In the genomic region with DNA sequence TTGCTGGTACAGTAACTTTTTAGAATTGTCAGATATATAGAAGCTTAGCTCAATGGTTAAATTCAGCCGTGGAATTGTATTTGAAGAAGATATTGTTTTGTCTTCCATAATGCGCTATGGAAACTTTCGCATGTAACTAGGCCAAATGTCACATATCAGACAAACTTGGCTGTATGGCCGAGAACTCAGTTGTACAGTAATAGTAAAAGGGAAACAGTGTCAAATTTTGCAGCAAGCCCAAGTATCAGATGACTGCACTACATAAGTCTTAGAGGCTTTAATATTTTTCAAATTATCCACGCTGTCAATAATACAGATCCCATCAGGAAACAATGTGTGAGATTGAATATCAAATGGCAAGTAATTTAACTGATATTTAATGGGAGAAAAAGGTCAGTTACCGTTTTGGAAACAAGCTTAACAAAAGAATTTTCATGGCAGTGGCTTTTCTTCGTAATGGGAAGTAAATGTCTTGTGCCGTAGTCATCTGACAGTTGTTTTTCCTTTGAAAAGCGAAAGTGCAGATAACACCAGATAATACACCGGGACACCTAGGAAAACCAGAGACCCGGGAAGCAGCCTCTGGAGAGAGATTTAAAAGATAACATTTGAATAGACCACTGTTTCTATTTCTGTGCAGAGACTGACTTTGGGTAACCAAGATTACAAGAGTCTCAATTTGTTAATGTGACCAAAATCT, we compare ENCODE assay signal across 8 mouse cellular contexts. TPM values are rescaled to one million over a fixed set of nuclear protein-coding genes. Genes with fewer than 3 reads are reported as not detected.
DNase-seq lines count a peak whose midpoint lies in the region; ATAC-seq and TF ChIP-seq lines count a peak whose summit lies in the region.

No protein-coding gene starts in this region.

- intact Hi-C loops in heart, adult 2 months (cut with DNase I): loop anchor here (5.0 kb wide), 1 partner anchor 1023 kb away; a partner anchor contains a TSS
- intact Hi-C loops in left cerebral cortex, postnatal 25 days (cut with DNase I): loop anchor here (2.0 kb wide), 1 partner anchor 84 kb away; a partner anchor contains a TSS

- 3% methylated on average over 11 of the region's 11 CpGs for WGBS in heart, adult 2 months
- WGBS in forebrain, embryonic 13.5 days: 54% methylated on average over 11 of the region's 11 CpGs
- 7% methylated on average over 11 of the region's 11 CpGs for WGBS in liver, embryonic 15.5 days (ENCODE audit: insufficient replicate concordance)

- no peaks in the 10 kb centered on the region for H3K27me3 ChIP-seq in heart, adult 2 months (ENCODE audit: control insufficient read depth, insufficient read depth, low read length)
- H3K27me3 ChIP-seq in forebrain, embryonic 13.5 days: no peaks in the 10 kb centered on the region
- no peaks in the 10 kb centered on the region for H3K27me3 ChIP-seq in liver, embryonic 15.5 days

- ATAC-seq in forebrain, embryonic 13.5 days: no peak
- ATAC-seq in liver, embryonic 15.5 days (ENCODE audit: insufficient read depth): no peak

- DNase-seq in heart, adult 2 months: no peak
- DNase-seq in heart, postnatal 4 days: no peak
- DNase-seq in CD4-positive helper T cell, adult 2 months (ENCODE audit: low read depth, low spot score): peak; percentile 28
- no peak for DNase-seq in adrenal gland, adult 18-20 months (ENCODE audit: low spot score in 2 of 2)
- no peak for DNase-seq in left cerebral cortex, postnatal 25 days (ENCODE audit: low spot score in 2 of 2)
- no peak for DNase-seq in layer of hippocampus, adult 9-10 months (ENCODE audit: low spot score)

- peak overlapping the region; percentile 98 for H3K9ac ChIP-seq in heart, adult 2 months (ENCODE audit: low read depth, low read length)
- peak overlapping the region; percentile 90 for H3K9ac ChIP-seq in forebrain, embryonic 13.5 days
- peak overlapping the region; percentile 96 for H3K9ac ChIP-seq in liver, embryonic 15.5 days

- H3K36me3 ChIP-seq in heart, adult 2 months (ENCODE audit: control insufficient read depth, insufficient read depth, low read length): peaks cover 18% of the 10 kb centered on the region
- H3K36me3 ChIP-seq in forebrain, embryonic 13.5 days (ENCODE audit: poor library complexity, severe bottlenecking): no peaks in the 10 kb centered on the region
- H3K36me3 ChIP-seq in liver, embryonic 15.5 days (replicated peaks): no peaks in the 10 kb centered on the region

- H3K27ac ChIP-seq in heart, adult 2 months: peak overlapping the region; percentile 99
- H3K27ac ChIP-seq in forebrain, embryonic 13.5 days: no peak overlapping the region
- H3K27ac ChIP-seq in liver, embryonic 15.5 days (replicated peaks): peak overlapping the region; percentile 89

- no peak for TF ChIP-seq EP300 in heart, adult 2 months (IDR thresholded peaks at IDR 0.05; ENCODE audit: insufficient read depth, low read depth, low read length)

- TF ChIP-seq CTCF in heart, adult 2 months (IDR thresholded peaks at IDR 0.05): no peak

- H3K4me2 ChIP-seq in forebrain, embryonic 13.5 days: peak overlapping the region; percentile 75
- peak overlapping the region; percentile 72 for H3K4me2 ChIP-seq in liver, embryonic 15.5 days

- H3K79me2 ChIP-seq in heart, adult 2 months (replicated peaks; ENCODE audit: control insufficient read depth, insufficient read depth, low read length): peaks cover 5% of the 10 kb centered on the region

- no peak for TF ChIP-seq POLR2A in heart, adult 2 months (IDR thresholded peaks at IDR 0.05; ENCODE audit: insufficient read depth, low read depth, low read length)

- peaks cover 9% of the 10 kb centered on the region for H3K4me1 ChIP-seq in heart, adult 2 months (ENCODE audit: control insufficient read depth, insufficient read depth, low read length)
- H3K4me1 ChIP-seq in forebrain, embryonic 13.5 days: peaks cover 21% of the 10 kb centered on the region
- H3K4me1 ChIP-seq in liver, embryonic 15.5 days (replicated peaks): peaks cover 30% of the 10 kb centered on the region

- H3K9me3 ChIP-seq in forebrain, embryonic 13.5 days (replicated peaks): no peaks in the 10 kb centered on the region
- H3K9me3 ChIP-seq in liver, embryonic 15.5 days (replicated peaks): no peaks in the 10 kb centered on the region

- peak overlapping the region; percentile 97 for H3K4me3 ChIP-seq in heart, adult 2 months
- peak overlapping the region; percentile 96 for H3K4me3 ChIP-seq in forebrain, embryonic 13.5 days
- H3K4me3 ChIP-seq in liver, embryonic 15.5 days (replicated peaks): peak overlapping the region; percentile 99

RNA-seq across cellular contexts. Expression of a gene that starts 1.1 kb away (rescaled TPM):
- total RNA-seq in heart, adult 2 months (2021): 10 to 100 TPM; 30.4 to 42.9 TPM
- polyA plus RNA-seq in heart, adult 2 months (2012; rRNA removed): 4.8 and 11.4 TPM in 2 replicates
- 10 to 100 TPM; 26.1 to 26.3 TPM for total RNA-seq in heart, postnatal 4 days (2021)
- polyA plus RNA-seq in forebrain, embryonic 13.5 days (2015; fragmentation: Nextera tagmentation; extraction: Ambion mirVana): 10.9 TPM in 2 replicates
- polyA plus RNA-seq in liver, embryonic 15.5 days (2015; fragmentation: Nextera tagmentation; extraction: Ambion mirVana): 4.2 and 4.4 TPM in 2 replicates
- 10 to 100 TPM; 26.8 to 31.1 TPM for total RNA-seq in adrenal gland, adult 18-20 months (2021)
- 10 to 100 TPM; 37.3 to 40.5 TPM for total RNA-seq in left cerebral cortex, postnatal 25 days (2021)
